Mouse (Mus musculus) testis, adult 2 months (tissue): ENCODE data around the gene S1pr5. TPM values are rescaled to one million over a fixed set of nuclear protein-coding genes. Genes with fewer than 3 reads are reported as not detected.
A peak's percentile ranks its signal among the peaks of the same experiment; 100 is the strongest.

ENCODE experiments used
- H3K27ac ChIP-seq: fragments of 200-500 bp; 2 replicates; pipeline ENCODE4 v1.5.1; 2012; ENCODE audit warnings: low read depth, low read length; ENCODE audit not compliant: control insufficient read depth, insufficient read depth
- H3K27me3 ChIP-seq: fragments of 200-500 bp; 2 replicates; pipeline ENCODE4 v1.6.1; 2012; ENCODE audit warnings: mild to moderate bottlenecking, low read length, moderate library complexity; ENCODE audit not compliant: control insufficient read depth, insufficient read depth
- H3K36me3 ChIP-seq: fragments of 200-500 bp; 2 replicates; pipeline ENCODE4 v1.6.1; 2012; ENCODE audit warnings: mild to moderate bottlenecking, low read length; ENCODE audit not compliant: control insufficient read depth, insufficient read depth
- H3K4me1 ChIP-seq: fragments of 200-500 bp; 2 replicates; pipeline ENCODE4 v1.6.1; 2012; ENCODE audit warnings: low read length; ENCODE audit not compliant: control insufficient read depth, insufficient read depth
- H3K4me3 ChIP-seq: fragments of 200-500 bp; 2 replicates; pipeline ENCODE4 v1.5.1; 2012; ENCODE audit warnings: low read depth, mild to moderate bottlenecking, low read length, moderate library complexity, mixed read lengths; ENCODE audit not compliant: control insufficient read depth
- CTCF ChIP-seq: fragments of 200-500 bp; IDR thresholded peaks from 2 replicates; pipeline ENCODE4 v1.5.1; 2012; ENCODE audit warnings: low read depth, mild to moderate bottlenecking, inconsistent platforms, low read length, moderate library complexity; ENCODE audit not compliant: control insufficient read depth, insufficient read depth, insufficient replicate concordance
- POLR2A ChIP-seq: fragments of 200-500 bp; IDR thresholded peaks from 2 replicates; pipeline ENCODE4 v1.6.1; 2012; ENCODE audit warnings: low read depth, mild to moderate bottlenecking, inconsistent platforms, low read length, moderate library complexity; ENCODE audit not compliant: control insufficient read depth
- polyA plus RNA-seq: library from polyadenylated mRNA; depleted of rRNA; stranded (reverse); fragments of >200 nt; gene quantifications from 2 replicates; pipeline ENCODE4 v1.2.3, GENCODE M21; 2012

Gene S1pr5
- polyA plus RNA-seq, 1 experiment: not detected

- no peaks in the 10 kb centered on the region for H3K36me3 ChIP-seq
- TF ChIP-seq CTCF (no peak), POLR2A (no peak)
- no peak overlapping the region for H3K27ac ChIP-seq
- no peaks in the 10 kb centered on the region for H3K27me3 ChIP-seq
- H3K4me1 ChIP-seq: peaks cover 4% of the 10 kb centered on the region
- no peak overlapping the region for H3K4me3 ChIP-seq
These were observed 26.8 kb downstream of the S1pr5 start for GRCm38 (mm10) chr9:21221383-21221929.

GRCm38 (mm10) chr9:21220490-21221382, 27.5 kb downstream of the S1pr5 start:
- Histone ChIP-seq H3K27ac (peak overlapping the region; percentile 47), H3K27me3 (no peaks in the 10 kb centered on the region), H3K4me1 (peaks cover 4% of the 10 kb centered on the region), H3K36me3 (no peaks in the 10 kb centered on the region), H3K4me3 (peak overlapping the region; percentile 50)
- peak; percentile 48; the same call in 1 of the 2 replicates for TF ChIP-seq POLR2A
- peak; percentile 97 for TF ChIP-seq CTCF

DNA sequence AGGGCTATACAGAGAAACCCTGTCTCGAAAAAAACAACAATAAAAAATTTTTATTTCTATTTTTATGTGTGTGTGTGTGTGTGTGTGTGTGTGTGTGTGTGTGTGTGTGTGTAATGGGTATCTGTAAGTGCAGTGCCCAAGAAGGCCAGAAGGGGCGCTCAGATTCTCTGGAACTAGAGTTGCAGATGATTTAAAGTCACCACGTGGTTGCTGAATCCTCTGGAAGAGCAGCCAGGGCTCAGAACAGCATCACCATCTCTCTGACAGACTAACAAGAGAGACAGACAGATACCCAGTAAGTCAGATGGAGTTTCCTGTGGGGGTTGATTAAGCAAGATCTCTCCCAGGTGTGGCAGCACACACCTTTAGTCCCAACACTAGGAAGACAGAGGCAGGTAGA, 28.4 kb downstream of the S1pr5 start:
- no peaks in the 10 kb centered on the region for H3K27me3 ChIP-seq
- no peak overlapping the region for H3K4me3 ChIP-seq
- no peak for TF ChIP-seq POLR2A
- TF ChIP-seq CTCF: no peak
- no peak overlapping the region for H3K27ac ChIP-seq
- H3K4me1 ChIP-seq: peaks cover 4% of the 10 kb centered on the region
- H3K36me3 ChIP-seq: no peaks in the 10 kb centered on the region

DNA sequence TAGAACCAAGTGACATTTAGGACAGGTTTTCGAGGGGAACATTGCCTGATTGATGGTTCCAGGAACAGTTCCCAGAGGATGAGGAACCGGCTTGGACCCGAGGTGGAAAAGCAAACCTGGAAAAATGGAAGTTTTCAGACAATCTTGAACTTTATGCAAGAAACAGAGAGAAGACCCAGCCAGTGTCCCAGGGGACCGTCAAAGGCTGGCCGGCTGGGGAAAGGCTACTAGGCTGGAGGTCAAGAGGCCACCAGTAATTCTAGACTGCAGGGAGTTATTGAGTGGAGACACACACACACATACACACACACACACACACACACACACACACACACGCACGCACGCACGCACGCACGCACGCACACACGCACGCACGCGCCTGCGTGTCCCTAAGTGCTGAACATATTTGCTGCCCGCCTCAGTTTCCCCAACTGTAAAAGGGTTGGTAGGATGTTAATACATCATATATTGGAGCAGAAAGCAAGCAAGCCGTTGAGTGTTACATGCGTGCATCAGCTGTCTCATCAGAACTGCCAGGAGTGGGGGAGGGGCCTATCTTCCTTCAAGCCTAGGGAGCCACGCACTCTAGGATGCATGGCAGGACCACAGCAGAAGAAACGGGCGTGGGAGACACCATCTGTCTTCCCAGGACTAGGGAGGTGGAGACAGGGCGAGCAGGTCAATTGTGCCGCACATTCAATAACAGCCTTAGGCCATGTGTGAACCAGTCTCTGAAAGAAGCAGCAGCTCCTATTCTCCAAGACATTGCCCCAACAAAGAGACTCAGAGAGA, 32.0 kb downstream of the S1pr5 start:
- no peak for TF ChIP-seq POLR2A
- no peak for TF ChIP-seq CTCF
- Histone ChIP-seq H3K4me3 (no peak overlapping the region), H3K4me1 (peaks cover 4% of the 10 kb centered on the region), H3K27ac (no peak overlapping the region), H3K36me3 (no peaks in the 10 kb centered on the region), H3K27me3 (no peaks in the 10 kb centered on the region)

- H3K27me3 ChIP-seq: no peaks in the 10 kb centered on the region
- H3K36me3 ChIP-seq: no peaks in the 10 kb centered on the region
- H3K4me3 ChIP-seq: no peak overlapping the region
- TF ChIP-seq CTCF (peak; percentile 61; the same call in 1 of the 2 replicates), POLR2A (no peak)
- H3K27ac ChIP-seq: no peak overlapping the region
- H3K4me1 ChIP-seq: 0 out of 2 replicates have a peak, but pooled peaks cover 3% of the 10 kb centered on the region
These were observed 34.5 kb downstream of the S1pr5 start for GRCm38 (mm10) chr9:21213617-21214190.

DNA sequence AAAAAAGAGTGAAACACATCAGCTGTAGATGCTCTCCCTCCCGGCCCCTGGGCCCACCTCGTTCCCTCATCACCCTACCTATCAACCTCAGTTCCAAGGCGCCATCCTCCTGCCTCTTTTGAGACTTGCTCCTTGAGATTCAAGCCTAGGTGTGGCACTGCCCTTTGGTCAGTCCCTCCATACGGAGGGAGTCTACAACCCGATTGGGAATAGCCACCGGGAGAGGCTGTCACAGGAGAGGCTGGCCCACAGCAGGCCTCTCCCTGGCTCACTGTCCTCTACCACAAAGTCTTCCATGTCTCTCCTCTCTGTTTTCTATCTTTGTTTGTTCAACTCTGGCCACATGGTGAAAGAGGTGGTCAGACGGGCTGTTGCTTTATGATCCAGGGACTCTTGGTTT, 36.6 kb downstream of the S1pr5 start:
- Histone ChIP-seq H3K4me1 (0 out of 2 replicates have a peak, but pooled peaks cover 3% of the 10 kb centered on the region), H3K27me3 (no peaks in the 10 kb centered on the region), H3K27ac (no peak overlapping the region), H3K36me3 (no peaks in the 10 kb centered on the region), H3K4me3 (no peak overlapping the region)
- no peak for TF ChIP-seq CTCF
- TF ChIP-seq POLR2A: no peak
